9 mouse cellular contexts compared by ENCODE assay signal in genomic region chr10:34186571-34187260, GRCm38 (mm10). TPM values are rescaled to one million over a fixed set of nuclear protein-coding genes. Genes with fewer than 3 reads are reported as not detected.
A peak's percentile ranks its signal among the peaks of the same experiment; 100 is the strongest.
DNase-seq lines count a peak whose midpoint lies in the region; ATAC-seq and TF ChIP-seq lines count a peak whose summit lies in the region.
"Had no signal": no experiment of that assay in that cellular context is flagged by ENCODE, and none has a peak within 500 bp of the region (broad histone marks: within the 10 kb centered on the region; RNA-seq: fewer than 3 reads in every experiment).

No protein-coding gene starts in this region.

- H3K9ac ChIP-seq in heart, embryonic 14.5 days (ENCODE audit: low read length): 0 out of 2 replicates have a peak overlapping the region, but pooled peaks have one; percentile 11
- H3K9ac ChIP-seq in limb, embryonic 12.5 days (replicated peaks): no peak overlapping the region
- H3K9ac ChIP-seq: hindbrain, embryonic 13.5 days had no signal

- no peak for TF ChIP-seq CTCF in spleen, adult 2 months (IDR thresholded peaks at IDR 0.05; ENCODE audit: extremely low read depth, insufficient read depth, insufficient read length, insufficient replicate concordance)

- peaks cover 2 to 10% of the 10 kb centered on the region in 2 experiments; a peak in 3 of 4 replicates for H3K4me1 ChIP-seq in heart, embryonic 14.5 days (ENCODE audit: control insufficient read depth in 2 of 2, insufficient read depth in 2 of 2, low read length in 2 of 2)
- peaks cover 6% of the 10 kb centered on the region; the same call in 1 of the 2 replicates for H3K4me1 ChIP-seq in spleen, adult 2 months (ENCODE audit: control insufficient read depth, insufficient read depth, insufficient read length)
- H3K4me1 ChIP-seq in limb, embryonic 12.5 days (replicated peaks): peaks cover 25% of the 10 kb centered on the region

- H3K36me3 ChIP-seq in heart, embryonic 14.5 days (ENCODE audit: control insufficient read depth, insufficient read depth, low read length): peaks cover 15% of the 10 kb centered on the region
- no peaks in the 10 kb centered on the region for H3K36me3 ChIP-seq in spleen, adult 2 months (ENCODE audit: control insufficient read depth, insufficient read depth, low read length)
- H3K36me3 ChIP-seq in limb, embryonic 12.5 days: peaks cover 15% of the 10 kb centered on the region

- peak overlapping the region; percentile 33 for H3K27ac ChIP-seq in heart, embryonic 14.5 days (replicated peaks in 1 of 2; ENCODE audit: control insufficient read depth in 1 of 2, insufficient read depth in 1 of 2, low read depth in 2 of 2, low read length in 2 of 2)
- peak overlapping the region; percentile 4; the same call in 1 of the 2 replicates for H3K27ac ChIP-seq in spleen, adult 2 months (ENCODE audit: insufficient read depth, low read length)
- peak overlapping the region; percentile 82 for H3K27ac ChIP-seq in limb, embryonic 12.5 days
- H3K27ac ChIP-seq: hindbrain, embryonic 13.5 days had no signal

- WGBS in heart, embryonic 14.5 days: 47% methylated on average over 10 of the region's 10 CpGs
- WGBS in spleen, adult 2 months: 74% methylated on average over 10 of the region's 10 CpGs
- 44% methylated on average over 10 of the region's 10 CpGs for WGBS in limb, embryonic 12.5 days

- H3K4me2 ChIP-seq in heart, embryonic 14.5 days (ENCODE audit: low read length): peak overlapping the region; percentile 38
- H3K4me2 ChIP-seq in limb, embryonic 12.5 days: peak overlapping the region; percentile 21; the same call in 1 of the 2 replicates
- H3K4me2 ChIP-seq: hindbrain, embryonic 13.5 days had no signal

- no peaks in the 10 kb centered on the region for H3K9me3 ChIP-seq in heart, embryonic 14.5 days (ENCODE audit: control insufficient read depth, low read length)
- no peaks in the 10 kb centered on the region for H3K9me3 ChIP-seq in limb, embryonic 12.5 days
- H3K9me3 ChIP-seq: hindbrain, embryonic 13.5 days had no signal

- DNase-seq in heart, postnatal 10 days: no peak
- no peak for DNase-seq in spleen, adult 2 months (ENCODE audit: low read depth in 1 of 2, low spot score in 2 of 2)
- no peak for DNase-seq in spleen, postnatal 14 days (ENCODE audit: low spot score in 2 of 2)
- DNase-seq in ovary, postnatal 14 days (ENCODE audit: low spot score): no peak
- DNase-seq in thymus, postnatal 0 days (ENCODE audit: low spot score): no peak
- DNase-seq: lung, postnatal 4 days had no signal

- intact Hi-C loops in heart, postnatal 10 days (cut with DNase I): no loop called here

- no peaks in the 10 kb centered on the region for H3K27me3 ChIP-seq in heart, embryonic 14.5 days (ENCODE audit: control insufficient read depth, insufficient read depth, low read length)
- no peaks in the 10 kb centered on the region for H3K27me3 ChIP-seq in spleen, adult 2 months (ENCODE audit: control insufficient read depth, insufficient read depth, low read length)
- H3K27me3 ChIP-seq in limb, embryonic 12.5 days: no peaks in the 10 kb centered on the region
- H3K27me3 ChIP-seq: hindbrain, embryonic 13.5 days had no signal

- no peak for TF ChIP-seq POLR2A in spleen, adult 2 months (IDR thresholded peaks at IDR 0.05; ENCODE audit: low read depth, low read length)

- no peak overlapping the region for H3K4me3 ChIP-seq in heart, embryonic 14.5 days (ENCODE audit: control insufficient read depth in 1 of 2, insufficient read depth in 1 of 2, low read depth in 1 of 2, low read length in 2 of 2)
- no peak overlapping the region for H3K4me3 ChIP-seq in spleen, adult 2 months (ENCODE audit: extremely low read depth, insufficient read depth, insufficient read length)
- H3K4me3 ChIP-seq in limb, embryonic 12.5 days (replicated peaks): no peak overlapping the region
- H3K4me3 ChIP-seq: hindbrain, embryonic 13.5 days had no signal

- no peak for ATAC-seq in heart, embryonic 14.5 days (ENCODE audit: insufficient number of reproducible peaks, insufficient read depth, low FRiP score, low read depth)
- ATAC-seq in limb, embryonic 12.5 days (ENCODE audit: insufficient number of reproducible peaks, insufficient read depth, low FRiP score, low TSS enrichment, low read depth): 0 out of 2 replicates have a peak, but pooled peaks have one; percentile 26

RNA-seq across cellular contexts. Expression of gene Dse, which starts 20.8 kb away (rescaled TPM):
- 15.6 and 16.8 TPM in 2 replicates for polyA plus RNA-seq in heart, embryonic 14.5 days (2014; fragmentation: Nextera tagmentation; extraction: Ambion mirVana)
- 1 to 10 TPM; 8.6 to 10.0 TPM for total RNA-seq in heart, postnatal 10 days (2021)
- 12.0 and 12.9 TPM in 2 replicates for polyA plus RNA-seq in spleen, adult 2 months (2012; rRNA removed)
- polyA plus RNA-seq in limb, embryonic 12.5 days (2016; fragmentation: Nextera tagmentation; extraction: Ambion mirVana): 39.0 and 42.7 TPM in 2 replicates
- polyA plus RNA-seq in thymus, postnatal 0 days (2015; fragmentation: Nextera tagmentation; extraction: Ambion mirVana): 5.1 and 5.5 TPM in 2 replicates

RNA-seq across cellular contexts. Expression of gene Calhm6, which starts 58.9 kb away (rescaled TPM):
- polyA plus RNA-seq in heart, embryonic 14.5 days (2014; fragmentation: Nextera tagmentation; extraction: Ambion mirVana): 0.67 and 0.74 TPM in 2 replicates
- under 1 TPM in 1 of 2 experiments, not detected in 1; 0.40 TPM for total RNA-seq in heart, postnatal 10 days (2021)
- 32.0 and 46.3 TPM in 2 replicates for polyA plus RNA-seq in spleen, adult 2 months (2012; rRNA removed)
- 1.2 and 1.3 TPM in 2 replicates for polyA plus RNA-seq in limb, embryonic 12.5 days (2016; fragmentation: Nextera tagmentation; extraction: Ambion mirVana)
- polyA plus RNA-seq in thymus, postnatal 0 days (2015; fragmentation: Nextera tagmentation; extraction: Ambion mirVana): 9.2 and 9.8 TPM in 2 replicates

Comparison
In these comparisons a context has a peak if more than half of its experiments do, and no peak if none do; other contexts are left out.
1. H3K27ac ChIP-seq: peak in every context shown above with its lines; median percentile 82 in limb, embryonic 12.5 days; 33 in heart, embryonic 14.5 days; 4 in spleen, adult 2 months.